Mouse (Mus musculus) kidney, adult 2 months (tissue): ENCODE results near the gene Mapk13.

Experiments
- CTCF ChIP-seq: fragments of 200-500 bp; conservative IDR thresholded peaks from 2 replicates; pipeline ENCODE4 v1.5.1; 2011; ENCODE audit warnings: low read depth, mild to moderate bottlenecking, control low read depth, low read length, moderate library complexity, mixed read lengths; ENCODE audit not compliant: insufficient read depth, insufficient read length
- POLR2A ChIP-seq: fragments of 200-500 bp; IDR thresholded peaks from one replicate; pipeline ENCODE4 v1.6.1; 2011; ENCODE audit warnings: low read depth, low read length, control low read depth

DNA sequence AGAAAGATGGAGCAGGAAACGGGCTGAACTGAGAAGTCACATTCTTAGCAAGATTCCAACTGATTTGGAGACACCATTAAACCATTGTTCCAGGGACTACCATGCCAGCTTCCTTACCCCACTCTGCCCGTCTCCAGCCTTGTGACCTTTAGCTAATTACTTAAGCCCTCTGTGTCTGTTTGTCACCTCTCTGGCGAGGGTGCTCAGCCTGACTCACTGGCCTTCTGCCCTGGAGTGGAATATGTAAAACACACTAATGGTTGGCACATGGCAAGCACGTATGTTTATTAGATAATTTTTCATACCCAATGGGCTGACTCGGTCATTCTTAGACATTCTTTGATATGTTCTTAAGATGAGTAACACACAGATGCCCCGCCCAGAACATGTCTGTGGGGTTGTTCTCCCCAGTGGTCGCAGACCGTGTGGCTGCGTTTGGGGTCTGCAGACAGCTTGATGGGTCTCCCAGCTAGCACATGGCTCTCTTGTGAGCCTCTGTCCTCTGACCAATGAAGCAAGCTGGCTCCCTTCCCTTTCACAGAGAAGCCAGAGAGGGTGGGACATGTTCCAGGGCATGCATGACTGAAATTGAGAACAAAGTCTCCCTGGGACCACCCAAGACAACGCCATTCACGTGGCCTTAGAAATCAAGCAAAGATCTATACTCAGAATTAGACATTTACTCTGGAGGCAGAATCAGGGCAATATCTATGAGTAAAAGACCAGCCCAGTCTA lies 2.1 kb upstream of the Mapk13 start:
- TF ChIP-seq CTCF (no peak), POLR2A (no peak)
